Mouse (Mus musculus): ENCODE data around the gene Tmem200b. TPM values are rescaled to one million over a fixed set of nuclear protein-coding genes. Genes with fewer than 3 reads are reported as not detected.
A peak's percentile ranks its signal among the peaks of the same experiment; 100 is the strongest.

Tmem200b gene
- polyA plus RNA-seq, 1 experiment, result 13.3 TPM

- TF ChIP-seq CTCF (IDR thresholded peaks at IDR 0.05; ENCODE audit: control insufficient read depth, insufficient read depth, insufficient replicate concordance, low read depth, low read length) (no peak), POLR2A (IDR thresholded peaks at IDR 0.05; ENCODE audit: control insufficient read depth, low read depth, low read length) (no peak)
Measured at GRCm38 (mm10) chr4:131897109-131897508, 24.5 kb upstream of the Tmem200b start.

GRCm38 (mm10) chr4:131897787-131898186, 23.8 kb upstream of the Tmem200b start:
- no peak for TF ChIP-seq POLR2A (IDR thresholded peaks at IDR 0.05; ENCODE audit: control insufficient read depth, low read depth, low read length)
- no peak for TF ChIP-seq CTCF (IDR thresholded peaks at IDR 0.05; ENCODE audit: control insufficient read depth, insufficient read depth, insufficient replicate concordance, low read depth, low read length)
- Histone ChIP-seq H3K4me1 (ENCODE audit: control insufficient read depth, insufficient read depth, low read length) (no peaks in the 10 kb centered on the region), H3K36me3 (ENCODE audit: control insufficient read depth, insufficient read depth, low read length) (peaks cover 5% of the 10 kb centered on the region), H3K4me3 (ENCODE audit: control insufficient read depth, low read depth, low read length) (peak overlapping the region; percentile 7; the same call in 1 of the 2 replicates), H3K27me3 (ENCODE audit: control insufficient read depth, insufficient read depth, low read length) (no peaks in the 10 kb centered on the region), H3K27ac (ENCODE audit: control insufficient read depth, insufficient read depth, low read depth, low read length) (no peak overlapping the region)

More at GRCm38 (mm10) chr4:131897109-131897508, 24.5 kb upstream of the Tmem200b start:
- Histone ChIP-seq H3K27me3 (ENCODE audit: control insufficient read depth, insufficient read depth, low read length) (no peaks in the 10 kb centered on the region), H3K36me3 (ENCODE audit: control insufficient read depth, insufficient read depth, low read length) (peaks cover 5% of the 10 kb centered on the region), H3K4me1 (ENCODE audit: control insufficient read depth, insufficient read depth, low read length) (no peaks in the 10 kb centered on the region), H3K4me3 (ENCODE audit: control insufficient read depth, low read depth, low read length) (peak overlapping the region; percentile 7; the same call in 1 of the 2 replicates), H3K27ac (ENCODE audit: control insufficient read depth, insufficient read depth, low read depth, low read length) (no peak overlapping the region)

DNA sequence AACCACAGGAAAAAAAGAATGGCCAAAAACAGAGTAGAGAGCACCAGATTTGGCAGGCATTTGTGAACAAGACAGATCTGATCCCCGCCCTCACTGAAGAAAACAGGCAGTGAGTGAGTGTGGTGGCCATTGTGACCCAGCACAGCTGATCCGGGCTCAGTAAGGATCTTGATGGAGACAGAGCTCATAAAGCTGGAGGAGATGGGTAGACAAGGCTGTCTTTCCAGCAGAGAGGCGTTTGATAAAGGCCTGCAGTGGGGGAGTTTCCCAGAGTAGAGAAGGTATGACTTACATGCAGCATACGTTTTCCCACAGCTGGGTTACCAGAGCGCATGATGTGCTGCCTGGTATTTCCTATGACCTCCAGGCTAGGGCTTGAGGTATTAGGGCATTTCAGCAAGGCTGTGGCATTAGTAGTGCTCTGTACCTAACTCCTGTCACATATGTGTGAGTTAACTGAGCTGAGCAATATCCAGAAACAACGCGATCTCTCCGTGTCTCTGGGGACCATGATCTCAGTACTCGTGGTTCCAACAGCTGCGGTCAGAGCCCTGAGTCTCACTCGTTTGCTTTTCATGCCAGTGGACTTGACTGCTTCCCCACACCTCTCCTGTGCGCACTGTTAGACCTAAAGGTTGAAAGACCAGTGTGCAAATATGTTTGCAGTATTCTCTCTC, 22.9 kb upstream of the Tmem200b start:
- no peaks in the 10 kb centered on the region for H3K27me3 ChIP-seq (ENCODE audit: control insufficient read depth, insufficient read depth, low read length)
- no peaks in the 10 kb centered on the region for H3K4me1 ChIP-seq (ENCODE audit: control insufficient read depth, insufficient read depth, low read length)
- H3K4me3 ChIP-seq (ENCODE audit: control insufficient read depth, low read depth, low read length), result peak overlapping the region; percentile 5
- H3K36me3 ChIP-seq (ENCODE audit: control insufficient read depth, insufficient read depth, low read length), result peaks cover 5% of the 10 kb centered on the region
- TF ChIP-seq POLR2A (IDR thresholded peaks at IDR 0.05; ENCODE audit: control insufficient read depth, low read depth, low read length), result no peak
- 0 out of 2 replicates have a peak overlapping the region, but pooled peaks have one; percentile 18 for H3K27ac ChIP-seq (ENCODE audit: control insufficient read depth, insufficient read depth, low read depth, low read length)

DNA sequence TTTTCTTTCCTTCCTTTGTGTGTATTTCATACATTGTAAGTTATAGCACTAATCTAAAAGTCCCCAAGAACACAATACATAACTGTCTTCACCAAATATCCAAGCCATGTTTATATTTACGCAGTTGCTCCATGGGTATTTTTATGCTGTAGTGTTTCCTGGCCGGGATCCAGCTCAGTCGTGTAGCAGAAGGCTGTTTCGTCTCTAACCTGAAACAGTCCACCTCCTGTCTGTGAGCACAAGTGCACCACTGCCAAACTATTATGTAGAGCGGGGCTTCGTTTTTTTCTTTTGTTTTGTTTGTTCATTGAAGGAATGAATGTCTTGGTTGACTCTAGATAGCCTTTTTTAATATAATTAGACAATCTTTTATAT, 22.4 kb upstream of the Tmem200b start:
- Histone ChIP-seq H3K27me3 (ENCODE audit: control insufficient read depth, insufficient read depth, low read length) (no peaks in the 10 kb centered on the region), H3K36me3 (ENCODE audit: control insufficient read depth, insufficient read depth, low read length) (peaks cover 5% of the 10 kb centered on the region), H3K27ac (ENCODE audit: control insufficient read depth, insufficient read depth, low read depth, low read length) (no peak overlapping the region), H3K4me3 (ENCODE audit: control insufficient read depth, low read depth, low read length) (no peak overlapping the region), H3K4me1 (ENCODE audit: control insufficient read depth, insufficient read depth, low read length) (no peaks in the 10 kb centered on the region)
- TF ChIP-seq POLR2A (IDR thresholded peaks at IDR 0.05; ENCODE audit: control insufficient read depth, low read depth, low read length), result no peak
- no peak for TF ChIP-seq CTCF (IDR thresholded peaks at IDR 0.05; ENCODE audit: control insufficient read depth, insufficient read depth, insufficient replicate concordance, low read depth, low read length)

DNA sequence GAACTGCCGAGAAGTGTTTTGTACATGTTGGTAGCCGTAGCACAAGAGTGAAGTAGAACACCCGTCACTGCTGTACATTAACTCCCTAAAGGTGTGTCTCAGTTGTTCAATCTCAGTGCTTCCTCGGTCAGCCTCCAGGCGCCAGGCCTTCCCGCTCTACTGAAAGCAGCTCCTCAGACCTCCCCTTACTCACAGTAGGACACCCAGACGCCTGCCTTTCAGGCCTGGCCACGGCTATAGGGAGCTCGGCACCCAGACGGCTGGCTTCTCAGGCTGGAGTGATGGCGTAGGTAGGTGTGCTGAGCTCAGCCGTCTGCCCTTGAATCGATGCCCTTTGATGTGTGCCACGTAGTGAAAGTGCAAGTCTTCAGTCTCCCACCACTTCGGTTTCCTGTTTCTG, 20.5 kb upstream of the Tmem200b start:
- Histone ChIP-seq H3K36me3 (ENCODE audit: control insufficient read depth, insufficient read depth, low read length) (peaks cover 5% of the 10 kb centered on the region), H3K27ac (ENCODE audit: control insufficient read depth, insufficient read depth, low read depth, low read length) (no peak overlapping the region), H3K27me3 (ENCODE audit: control insufficient read depth, insufficient read depth, low read length) (no peaks in the 10 kb centered on the region), H3K4me1 (ENCODE audit: control insufficient read depth, insufficient read depth, low read length) (no peaks in the 10 kb centered on the region), H3K4me3 (ENCODE audit: control insufficient read depth, low read depth, low read length) (no peak overlapping the region)
- TF ChIP-seq POLR2A (IDR thresholded peaks at IDR 0.05; ENCODE audit: control insufficient read depth, low read depth, low read length) (no peak), CTCF (IDR thresholded peaks at IDR 0.05; ENCODE audit: control insufficient read depth, insufficient read depth, insufficient replicate concordance, low read depth, low read length) (no peak)

- TF ChIP-seq CTCF (IDR thresholded peaks at IDR 0.05; ENCODE audit: control insufficient read depth, insufficient read depth, insufficient replicate concordance, low read depth, low read length) (peak; percentile 58; the same call in 1 of the 2 replicates), POLR2A (IDR thresholded peaks at IDR 0.05; ENCODE audit: control insufficient read depth, low read depth, low read length) (no peak)
Measured at GRCm38 (mm10) chr4:131904478-131904877, 17.1 kb upstream of the Tmem200b start.

DNA sequence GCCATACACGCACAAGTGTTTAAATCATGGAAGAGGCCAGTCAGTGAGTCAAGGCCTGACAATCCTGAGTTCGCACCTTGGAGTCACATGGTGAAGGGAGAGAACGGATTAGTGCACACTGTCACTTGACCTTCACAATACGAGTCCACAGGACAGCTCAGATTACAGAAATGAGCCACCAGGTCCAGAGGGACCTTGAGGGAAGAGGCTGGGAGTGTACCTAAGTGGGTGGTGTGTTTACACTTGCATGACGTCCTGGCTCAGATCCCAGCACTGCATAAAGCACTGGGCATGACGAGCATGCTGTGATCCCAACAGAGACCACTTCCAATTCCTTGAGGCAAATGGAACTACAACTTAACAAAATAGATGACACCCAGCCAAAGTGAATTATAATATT, 15.1 kb upstream of the Tmem200b start:
- no peak overlapping the region for H3K4me3 ChIP-seq (ENCODE audit: control insufficient read depth, low read depth, low read length)

More at GRCm38 (mm10) chr4:131904478-131904877, 17.1 kb upstream of the Tmem200b start:
- Histone ChIP-seq H3K27ac (ENCODE audit: control insufficient read depth, insufficient read depth, low read depth, low read length) (no peak overlapping the region), H3K4me1 (ENCODE audit: control insufficient read depth, insufficient read depth, low read length) (peaks cover 7% of the 10 kb centered on the region), H3K36me3 (ENCODE audit: control insufficient read depth, insufficient read depth, low read length) (no peaks in the 10 kb centered on the region; the same call in 1 of the 2 replicates), H3K4me3 (ENCODE audit: control insufficient read depth, low read depth, low read length) (no peak overlapping the region), H3K27me3 (ENCODE audit: control insufficient read depth, insufficient read depth, low read length) (no peaks in the 10 kb centered on the region)

More for the DNA sequence above, 15.1 kb upstream of the Tmem200b start:
- no peaks in the 10 kb centered on the region for H3K27me3 ChIP-seq (ENCODE audit: control insufficient read depth, insufficient read depth, low read length)
- peaks cover 22% of the 10 kb centered on the region for H3K4me1 ChIP-seq (ENCODE audit: control insufficient read depth, insufficient read depth, low read length)
- no peak for TF ChIP-seq POLR2A (IDR thresholded peaks at IDR 0.05; ENCODE audit: control insufficient read depth, low read depth, low read length)
- no peak for TF ChIP-seq CTCF (IDR thresholded peaks at IDR 0.05; ENCODE audit: control insufficient read depth, insufficient read depth, insufficient replicate concordance, low read depth, low read length)
- no peaks in the 10 kb centered on the region for H3K36me3 ChIP-seq (ENCODE audit: control insufficient read depth, insufficient read depth, low read length)
- H3K27ac ChIP-seq (ENCODE audit: control insufficient read depth, insufficient read depth, low read depth, low read length), result no peak overlapping the region
